Mouse (Mus musculus) left cerebral cortex, adult 18-20 months (tissue): ENCODE measurements around the gene Rit1. TPM values are rescaled to one million over a fixed set of nuclear protein-coding genes. Genes with fewer than 3 reads are reported as not detected.
"Not testable (repeated sequence)": the region's sequence is repeated elsewhere in the genome, so short reads cannot be mapped to it uniquely, and the experiment has no call there.

Experiments used
- DNase-seq, 2 experiments: peaks; one replicate each; pipeline ENCODE4 v3.0.0; 2021 to 2022; ENCODE audit warnings: low spot score in 2 of 2, mixed read lengths in 1 of 2
- total RNA-seq, 2 experiments: library from RNA; stranded (reverse); gene quantifications; 2 replicates each; pipeline ENCODE4 v1.2.3; 2021

Gene Rit1
- total RNA-seq, 2 experiments from 2014 or later = 41.4 to 42.9 TPM

DNA sequence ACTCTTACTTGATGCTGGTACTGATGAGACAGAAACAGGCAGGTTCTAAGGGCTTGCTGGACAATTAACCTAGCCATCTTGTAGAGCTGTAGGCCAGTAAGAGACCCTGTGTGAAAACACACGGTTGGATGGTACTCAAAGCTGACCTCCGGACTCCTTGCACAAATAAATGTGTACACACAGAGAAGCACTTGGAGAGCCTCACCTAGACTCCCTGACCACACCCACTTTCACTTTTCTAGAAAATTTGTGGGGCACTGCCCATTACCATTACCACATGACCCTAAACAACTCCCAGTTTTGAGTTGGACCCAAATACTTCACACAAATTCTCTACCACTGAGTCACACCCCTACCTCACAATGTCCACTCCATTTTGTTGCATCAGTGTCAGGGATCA, 19.9 kb downstream of the Rit1 start:
- no peak for DNase-seq

GRCm38 (mm10) chr3:88738641-88739040, 22.0 kb downstream of the Rit1 start:
- peak; percentile 49 to 61 for DNase-seq

DNA sequence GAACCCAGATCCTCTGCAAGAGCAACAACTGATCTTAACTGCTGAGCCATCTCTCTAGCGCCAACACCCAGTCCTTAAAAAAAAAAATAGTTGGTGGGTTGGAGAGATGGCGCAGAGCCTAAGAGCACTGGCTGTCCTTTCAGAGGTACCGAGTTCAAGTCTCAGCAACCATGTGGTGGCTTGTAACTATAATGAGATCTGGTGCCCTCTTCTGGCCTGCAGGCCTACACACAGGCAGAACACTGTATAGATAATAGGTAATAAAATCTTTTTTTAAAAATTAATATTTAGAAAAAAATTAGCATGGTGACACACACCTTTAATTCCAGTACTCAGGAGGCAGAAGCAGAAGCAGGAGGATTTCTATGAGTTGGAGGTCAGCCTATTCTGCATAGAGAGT, 23.5 kb downstream of the Rit1 start:
- DNase-seq = no peak

GRCm38 (mm10) chr3:88745534-88745933, 28.9 kb downstream of the Rit1 start:
- no peak for DNase-seq

- no peak for DNase-seq
Observed at GRCm38 (mm10) chr3:88746139-88746870, 29.7 kb downstream of the Rit1 start.

DNA sequence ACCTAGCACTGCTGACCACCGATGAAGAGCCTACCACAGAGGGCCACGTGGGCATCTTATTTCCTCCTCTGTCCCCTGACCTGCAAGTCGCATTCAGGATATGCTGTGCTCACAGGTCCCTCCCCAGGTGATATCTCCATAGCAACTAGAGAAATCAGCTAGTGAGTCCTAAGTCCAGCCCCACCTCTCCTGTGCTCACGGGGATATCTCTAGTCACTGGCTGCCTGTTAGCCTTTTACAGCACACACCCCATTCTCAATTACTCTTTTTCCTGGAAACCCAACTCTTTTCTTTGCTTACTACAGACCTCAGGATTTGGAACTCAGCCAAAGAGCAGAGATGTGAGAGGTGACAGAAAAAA, 30.2 kb downstream of the Rit1 start:
- no peak for DNase-seq

GRCm38 (mm10) chr3:88754283-88754682, 37.6 kb downstream of the Rit1 start:
- no peak for DNase-seq

DNA sequence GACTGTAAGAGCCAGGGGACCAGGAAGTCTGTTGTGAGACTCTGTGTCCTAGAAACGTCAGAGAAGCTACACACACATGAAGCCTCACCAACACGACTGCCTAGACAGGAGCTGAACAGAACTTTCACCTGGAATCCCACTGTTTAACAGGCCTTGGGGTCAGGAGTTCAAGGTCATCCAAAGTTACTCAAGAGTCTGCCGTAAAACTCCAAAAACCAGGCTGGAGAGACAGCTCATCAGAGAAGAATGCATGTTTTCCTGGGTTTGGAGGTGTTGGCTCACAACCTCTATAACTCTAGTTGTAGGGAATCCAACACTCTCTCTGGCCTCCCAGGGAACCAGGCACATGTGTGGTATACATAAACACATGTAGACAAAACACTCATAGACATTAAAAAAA, 38.9 kb downstream of the Rit1 start:
- no peak for DNase-seq

- no peak for DNase-seq
Observed at GRCm38 (mm10) chr3:88756276-88756675, 39.6 kb downstream of the Rit1 start.

GRCm38 (mm10) chr3:88758045-88758500, 41.4 kb downstream of the Rit1 start:
- peak; percentile 73 to 80 for DNase-seq

DNA sequence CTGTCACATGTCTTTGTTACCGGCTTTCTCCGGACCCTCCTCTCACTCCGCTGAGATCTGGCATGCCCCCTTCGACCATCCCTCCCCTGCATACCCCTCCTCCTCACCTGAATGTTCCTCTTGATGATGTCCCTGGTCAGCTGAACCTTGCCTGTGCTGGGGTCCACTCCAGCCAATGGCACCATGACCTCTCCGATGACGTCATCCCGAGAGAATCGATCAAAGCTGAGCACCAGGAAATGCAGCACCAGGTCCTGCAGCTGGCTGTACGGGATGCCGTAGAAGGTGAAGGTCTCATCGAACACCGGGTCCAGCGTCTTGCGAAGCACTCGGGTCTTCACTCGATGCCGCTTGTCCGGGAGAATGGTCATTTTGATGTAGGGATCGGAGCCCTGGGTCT, 45.0 kb downstream of the Rit1 start:
- no peak for DNase-seq

DNA sequence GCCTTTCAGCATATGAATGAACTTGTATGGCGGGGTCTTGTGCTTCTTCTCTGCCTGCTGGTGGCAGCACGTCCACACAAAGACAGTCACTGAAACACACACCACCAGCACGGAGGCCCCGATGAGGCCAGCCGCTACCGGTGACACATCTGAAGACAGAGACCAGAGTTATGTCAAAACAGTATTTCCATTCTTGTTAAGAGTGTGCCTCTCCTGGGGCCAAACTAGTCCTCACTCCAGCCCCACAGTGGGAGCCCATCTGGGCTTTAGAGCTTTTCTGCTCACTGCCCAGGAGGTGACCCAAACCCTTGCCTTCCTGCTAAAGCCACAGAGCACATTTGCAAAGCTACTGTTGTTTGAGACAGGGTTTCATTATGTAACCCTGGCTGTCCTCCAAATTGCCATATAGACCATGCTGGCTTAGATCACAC, 45.8 kb downstream of the Rit1 start:
- DNase-seq = no peak

- peak; percentile 66 to 78 for DNase-seq
Observed at GRCm38 (mm10) chr3:88771189-88771940, 54.7 kb downstream of the Rit1 start.

- not testable (repeated sequence) for DNase-seq
Observed at GRCm38 (mm10) chr3:88771941-88772280, 55.3 kb downstream of the Rit1 start.

GRCm38 (mm10) chr3:88772399-88772798, 55.8 kb downstream of the Rit1 start:
- DNase-seq = peak; percentile 88 to 97

DNA sequence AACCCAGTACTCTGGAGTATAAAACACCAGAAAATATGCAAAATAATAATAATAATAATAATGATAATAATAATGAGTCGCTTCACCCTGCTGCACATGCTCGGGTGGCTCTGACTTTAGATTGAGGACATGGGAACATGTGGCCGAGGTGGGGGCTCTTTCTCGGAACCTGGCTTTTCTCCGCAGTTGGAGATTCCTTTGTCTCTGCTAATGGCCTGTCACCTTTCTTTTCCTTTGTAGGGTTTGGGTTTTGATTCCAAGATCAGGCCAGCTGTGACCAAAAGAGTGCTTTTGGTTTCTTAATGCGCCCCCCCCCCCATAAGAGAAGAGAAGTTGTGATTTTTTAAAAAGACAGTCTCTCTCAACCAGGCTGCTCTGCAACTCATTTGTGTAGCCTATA, 56.5 kb downstream of the Rit1 start:
- DNase-seq = not testable (repeated sequence)

GRCm38 (mm10) chr3:88774939-88775841, 58.6 kb downstream of the Rit1 start, which contains the start of gene Syt11:
Gene Syt11, minus strand, starts transcription at chr3:88775164.
- DNase-seq = not testable (repeated sequence)
